Mouse (Mus musculus): ENCODE results near the gene Retnla.

GRCm38 (mm10) chr16:48816695-48817094 lies 25.7 kb upstream of the Retnla start, which contains the start of gene Retnlb:
- no peak for TF ChIP-seq CTCF (IDR thresholded peaks at IDR 0.05; ENCODE audit: low read depth)
- TF ChIP-seq EP300 (IDR thresholded peaks at IDR 0.05; ENCODE audit: low read depth): no peak

Measured in liver, postnatal 0 days (tissue).